In the genomic region with DNA sequence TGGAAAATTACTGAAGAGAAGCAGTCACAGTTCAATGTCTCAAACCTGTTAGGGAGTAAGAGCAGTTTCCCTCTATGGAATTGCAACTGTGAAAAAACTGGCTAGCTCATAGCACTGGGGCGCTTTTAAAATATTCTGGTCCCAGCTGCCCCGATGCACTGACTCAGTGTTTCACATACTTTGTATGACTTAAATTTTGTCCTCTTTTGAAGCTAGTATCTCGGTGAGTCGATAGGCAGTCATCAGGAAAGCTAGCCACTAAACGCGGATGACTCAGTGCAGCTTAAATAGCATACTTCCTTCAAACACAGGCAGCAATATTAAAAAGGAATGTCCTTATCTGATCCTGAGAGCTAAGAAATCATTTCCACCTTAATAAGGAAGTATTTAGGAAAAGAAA, we compare ENCODE assay signal across 8 mouse cellular contexts.
DNase-seq lines count a peak whose midpoint lies in the region; ATAC-seq and TF ChIP-seq lines count a peak whose summit lies in the region.
"Not testable (repeated sequence)": the region's sequence is repeated elsewhere in the genome, so short reads cannot be mapped to it uniquely, and the experiment has no call there.

No protein-coding gene starts in this region.

- CTCF ChIA-PET in Patski (lab: Charles Lee), result interaction anchor here (1.3 kb wide), 1 partner anchor 22 kb away, joined by 3 read pairs; no protein-coding TSS in a partner anchor

- H3K79me2 ChIP-seq in myocyte (ENCODE audit: control insufficient read depth, insufficient read depth), result not testable (repeated sequence)

- H3K4me1 ChIP-seq in bone marrow macrophage, adult 2 months (ENCODE audit: control insufficient read depth, insufficient read depth, low read length); intestine, embryonic 15.5 days (replicated peaks); intestine, embryonic 16.5 days (ENCODE audit: control insufficient read depth, insufficient read depth, low read length): not testable (repeated sequence)

- WGBS in intestine, embryonic 15.5 days, result 51% methylated on average over 4 of the region's 6 CpGs
- 78% methylated on average over 2 of the region's 6 CpGs for WGBS in intestine, embryonic 16.5 days

- not testable (repeated sequence) for TF ChIP-seq CTCF in Patski (IDR thresholded peaks at IDR 0.05); bone marrow macrophage, adult 2 months (IDR thresholded peaks at IDR 0.05; ENCODE audit: low read depth, low read length)

- not testable (repeated sequence) for H3K36me3 ChIP-seq in intestine, embryonic 15.5 days; intestine, embryonic 16.5 days (ENCODE audit: control insufficient read depth, insufficient read depth, low read length); myocyte (ENCODE audit: control insufficient read depth, insufficient read depth)

- not testable (repeated sequence) for H3K4me2 ChIP-seq in intestine, embryonic 15.5 days (replicated peaks); intestine, embryonic 16.5 days (ENCODE audit: low read depth, low read length)
- H3K4me2 ChIP-seq in myocyte (ENCODE audit: low read depth), result peak overlapping the region; percentile 55

- H3K9ac ChIP-seq in intestine, embryonic 15.5 days; intestine, embryonic 16.5 days (ENCODE audit: low read depth, low read length): not testable (repeated sequence)

- in situ Hi-C loops in Patski (cut with MboI; ENCODE audit: low pct_unique_long_range_greater_than_20kb), result not testable (repeated sequence)

- not testable (repeated sequence) for TF ChIP-seq POLR2A in bone marrow macrophage, adult 2 months (IDR thresholded peaks at IDR 0.05; ENCODE audit: borderline replicate concordance, low read depth, low read length); myocyte (IDR thresholded peaks at IDR 0.05; ENCODE audit: insufficient read length, low read depth)

- POLR2A ChIA-PET in Patski (lab: Charles Lee), result not testable (repeated sequence)

- H3ac ChIP-seq in myocyte (ENCODE audit: control insufficient read depth, insufficient read length), result not testable (repeated sequence)

- not testable (repeated sequence) for H3K4me3 ChIP-seq in bone marrow macrophage, adult 2 months (ENCODE audit: insufficient read depth, low read length); intestine, embryonic 15.5 days (replicated peaks); intestine, embryonic 16.5 days (ENCODE audit: low read length); myocyte

- ATAC-seq in Patski, result peak; percentile 92
- peak; percentile 92 for ATAC-seq in frontal cortex, adult (ENCODE audit: low TSS enrichment)
- ATAC-seq in intestine, embryonic 15.5 days, result peak; percentile 56; the same call in 1 of the 2 replicates
- ATAC-seq in intestine, embryonic 16.5 days, result 0 out of 2 replicates have a peak, but pooled peaks have one; percentile 16

- H3K9me3 ChIP-seq in intestine, embryonic 15.5 days; intestine, embryonic 16.5 days (ENCODE audit: control insufficient read depth, low read length): not testable (repeated sequence)

- H3K27me3 ChIP-seq in Patski; intestine, embryonic 15.5 days (replicated peaks); intestine, embryonic 16.5 days (replicated peaks; ENCODE audit: control insufficient read depth, insufficient read depth, low read length); myocyte (ENCODE audit: control insufficient read depth, insufficient read depth, insufficient read length): not testable (repeated sequence)

- DNase-seq in Patski (ENCODE audit: low read depth, low spot score), result not testable (repeated sequence)
- DNase-seq in adrenal gland, adult (ENCODE audit: inconsistent age in 2 of 2, low spot score in 1 of 2), result peak; percentile 16 to 58
- DNase-seq in adrenal gland, adult 2 months, result peak; percentile 14

- H3K27ac ChIP-seq in bone marrow macrophage, adult 2 months (ENCODE audit: insufficient read depth, low read depth, low read length), result peak overlapping the region; percentile 33
- H3K27ac ChIP-seq in intestine, embryonic 15.5 days; intestine, embryonic 16.5 days (ENCODE audit: low read length): not testable (repeated sequence)

Comparison
In these comparisons a context has a peak if more than half of its experiments do, and no peak if none do; other contexts are left out.
1. ATAC-seq: peak in every context shown above with its lines; median percentile 92 in Patski; 92 in frontal cortex, adult; 56 in intestine, embryonic 15.5 days; 16 in intestine, embryonic 16.5 days.